Mouse (Mus musculus): ENCODE data around the gene Olfr172.

DNA sequence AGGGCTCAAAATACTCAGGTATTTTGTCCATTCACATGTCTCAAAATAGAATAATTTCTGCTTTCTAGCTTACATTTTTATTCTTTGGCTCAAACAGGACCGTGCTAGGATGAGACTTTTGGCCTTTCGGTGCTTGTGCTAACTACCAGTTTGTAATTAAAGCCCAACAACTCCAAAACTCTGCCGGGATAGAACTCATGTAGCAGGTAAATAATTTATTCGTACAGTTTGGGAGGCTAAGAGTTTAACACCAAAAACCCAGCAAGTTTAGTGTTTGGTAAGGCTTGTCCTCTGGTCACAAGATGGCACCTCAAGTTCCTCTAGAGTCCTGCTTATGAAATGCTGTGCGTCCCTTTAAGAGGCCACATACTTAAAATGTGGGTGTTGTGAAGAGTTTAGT, 22.2 kb downstream of the Olfr172 start:
- TF ChIP-seq EP300 (optimal IDR thresholded peaks at IDR 0.05) = no peak
- no peak for TF ChIP-seq CTCF (IDR thresholded peaks at IDR 0.05; ENCODE audit: low read depth)

Data from stomach, postnatal 0 days (tissue).